8 mouse cellular contexts compared by ENCODE assay signal in the genomic region with DNA sequence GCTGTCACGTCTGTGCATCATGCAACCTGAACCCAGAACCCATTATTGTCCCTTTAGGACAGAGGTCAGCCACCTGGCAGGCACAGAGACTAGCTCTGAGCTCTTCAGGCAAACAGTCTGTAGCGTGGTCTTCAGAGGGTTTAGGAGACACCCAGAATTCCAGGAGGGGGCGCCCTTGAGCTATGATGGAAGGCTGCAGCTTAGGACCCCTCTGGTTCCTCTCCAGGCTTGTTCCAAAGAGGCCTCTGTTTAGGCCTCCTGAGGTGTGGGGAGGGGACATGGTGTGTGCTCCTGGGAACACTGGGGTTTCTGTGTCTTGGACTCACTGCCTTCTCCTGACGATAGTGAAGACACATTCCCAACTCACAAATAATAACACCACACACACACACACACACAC. TPM values are rescaled to one million over a fixed set of nuclear protein-coding genes. Genes with fewer than 3 reads are reported as not detected.
A peak's percentile ranks its signal among the peaks of the same experiment; 100 is the strongest.
DNase-seq lines count a peak whose midpoint lies in the region; ATAC-seq and TF ChIP-seq lines count a peak whose summit lies in the region.
"Had no signal": no experiment of that assay in that cellular context is flagged by ENCODE, and none has a peak within 500 bp of the region (broad histone marks: within the 10 kb centered on the region; RNA-seq: fewer than 3 reads in every experiment).

No protein-coding gene starts in this region.

- TF ChIP-seq CTCF in G1E (IDR thresholded peaks at IDR 0.05; ENCODE audit: low read depth, low read length), result peak; percentile 57
- TF ChIP-seq CTCF in forebrain, postnatal 0 days (IDR thresholded peaks at IDR 0.05; ENCODE audit: low read depth), result peak; percentile 64
- peak; percentile 70 for TF ChIP-seq CTCF in hindbrain, postnatal 0 days (IDR thresholded peaks at IDR 0.05; ENCODE audit: low read depth)
- peak; percentile 43; the same call in 1 of the 2 replicates for TF ChIP-seq CTCF in testis, adult 2 months (IDR thresholded peaks at IDR 0.05; ENCODE audit: control insufficient read depth, insufficient read depth, insufficient replicate concordance, low read depth, low read length)

- no peak overlapping the region for H3K9ac ChIP-seq in forebrain, postnatal 0 days
- no peak overlapping the region for H3K9ac ChIP-seq in hindbrain, postnatal 0 days (replicated peaks; ENCODE audit: low read length)
- H3K9ac ChIP-seq in midbrain, embryonic 13.5 days (replicated peaks), result no peak overlapping the region
- H3K9ac ChIP-seq: heart, embryonic 13.5 days had no signal

- H3K4me3 ChIP-seq in G1E (ENCODE audit: low read depth, low read length), result no peak overlapping the region
- no peak overlapping the region for H3K4me3 ChIP-seq in forebrain, postnatal 0 days (ENCODE audit: low read depth, low read length)
- H3K4me3 ChIP-seq in hindbrain, postnatal 0 days (ENCODE audit: low read length), result no peak overlapping the region
- H3K4me3 ChIP-seq in midbrain, embryonic 13.5 days (replicated peaks), result no peak overlapping the region
- H3K4me3 ChIP-seq in testis, adult 2 months (ENCODE audit: control insufficient read depth, low read depth, low read length), result no peak overlapping the region
- H3K4me3 ChIP-seq: heart, embryonic 13.5 days had no signal

- no peaks in the 10 kb centered on the region for H3K27me3 ChIP-seq in G1E (ENCODE audit: insufficient read depth, low read length)
- no peaks in the 10 kb centered on the region for H3K27me3 ChIP-seq in forebrain, postnatal 0 days (ENCODE audit: insufficient read depth, low read length)
- H3K27me3 ChIP-seq in hindbrain, postnatal 0 days (ENCODE audit: insufficient read depth, low read length), result no peaks in the 10 kb centered on the region
- H3K27me3 ChIP-seq in midbrain, embryonic 13.5 days, result peaks cover 32% of the 10 kb centered on the region
- no peaks in the 10 kb centered on the region for H3K27me3 ChIP-seq in testis, adult 2 months (ENCODE audit: control insufficient read depth, insufficient read depth, low read length)

- no peaks in the 10 kb centered on the region for H3K36me3 ChIP-seq in G1E (replicated peaks)
- H3K36me3 ChIP-seq in forebrain, postnatal 0 days (ENCODE audit: insufficient read depth), result no peaks in the 10 kb centered on the region
- H3K36me3 ChIP-seq in hindbrain, postnatal 0 days (ENCODE audit: insufficient read depth, low read length), result no peaks in the 10 kb centered on the region
- H3K36me3 ChIP-seq in midbrain, embryonic 13.5 days, result no peaks in the 10 kb centered on the region
- no peaks in the 10 kb centered on the region for H3K36me3 ChIP-seq in testis, adult 2 months (ENCODE audit: control insufficient read depth, insufficient read depth, low read length)
- H3K36me3 ChIP-seq: heart, embryonic 13.5 days had no signal

- no peak overlapping the region for H3K4me2 ChIP-seq in forebrain, postnatal 0 days (ENCODE audit: low read depth)
- H3K4me2 ChIP-seq in hindbrain, postnatal 0 days (ENCODE audit: low read depth, low read length), result no peak overlapping the region
- no peak overlapping the region for H3K4me2 ChIP-seq in midbrain, embryonic 13.5 days (replicated peaks)
- H3K4me2 ChIP-seq: heart, embryonic 13.5 days had no signal

- H3K4me1 ChIP-seq in G1E (ENCODE audit: insufficient read depth, low read depth, low read length), result no peaks in the 10 kb centered on the region
- no peaks in the 10 kb centered on the region for H3K4me1 ChIP-seq in forebrain, postnatal 0 days (ENCODE audit: insufficient read depth)
- no peaks in the 10 kb centered on the region for H3K4me1 ChIP-seq in hindbrain, postnatal 0 days (ENCODE audit: insufficient read depth, low read length)
- peaks cover 16% of the 10 kb centered on the region for H3K4me1 ChIP-seq in midbrain, embryonic 13.5 days (replicated peaks)
- no peaks in the 10 kb centered on the region for H3K4me1 ChIP-seq in testis, adult 2 months (ENCODE audit: control insufficient read depth, insufficient read depth, low read length)
- H3K4me1 ChIP-seq: heart, embryonic 13.5 days had no signal

- ATAC-seq in G1E (ENCODE audit: extremely low read depth, insufficient number of reproducible peaks, low FRiP score, poor library complexity, severe bottlenecking), result no peak
- peak; percentile 66 for ATAC-seq in forebrain, postnatal 0 days
- peak; percentile 76 for ATAC-seq in hindbrain, postnatal 0 days
- peak; percentile 73 for ATAC-seq in midbrain, embryonic 13.5 days

- no peak overlapping the region for H3K27ac ChIP-seq in forebrain, postnatal 0 days (ENCODE audit: low read depth, low read length)
- H3K27ac ChIP-seq in hindbrain, postnatal 0 days, result no peak overlapping the region
- H3K27ac ChIP-seq in midbrain, embryonic 13.5 days, result no peak overlapping the region
- H3K27ac ChIP-seq in testis, adult 2 months (ENCODE audit: control insufficient read depth, insufficient read depth, low read depth, low read length), result no peak overlapping the region
- H3K27ac ChIP-seq: heart, embryonic 13.5 days had no signal

- peak; percentile 25 for DNase-seq in G1E (ENCODE audit: low spot score)
- peak; percentile 91 for DNase-seq in adrenal gland, postnatal 14 days
- peak; percentile 51 for DNase-seq in forebrain, postnatal 0 days
- DNase-seq in hindbrain, postnatal 0 days (ENCODE audit: low spot score), result peak; percentile 82
- peak; percentile 54 to 69 for DNase-seq in left cerebral cortex, adult 18-20 months (ENCODE audit: low spot score in 2 of 2)

- H3K9me3 ChIP-seq in G1E (replicated peaks), result no peaks in the 10 kb centered on the region
- H3K9me3 ChIP-seq in forebrain, postnatal 0 days (ENCODE audit: low read length), result no peaks in the 10 kb centered on the region
- no peaks in the 10 kb centered on the region for H3K9me3 ChIP-seq in hindbrain, postnatal 0 days (ENCODE audit: low read length)
- H3K9me3 ChIP-seq in midbrain, embryonic 13.5 days, result no peaks in the 10 kb centered on the region
- H3K9me3 ChIP-seq: heart, embryonic 13.5 days had no signal

- no peak for TF ChIP-seq POLR2A in testis, adult 2 months (IDR thresholded peaks at IDR 0.05; ENCODE audit: control insufficient read depth, low read depth, low read length)

- WGBS in forebrain, postnatal 0 days, result 16% methylated on average over 4 of the region's 4 CpGs
- 29% methylated on average over 4 of the region's 4 CpGs for WGBS in hindbrain, postnatal 0 days
- WGBS in midbrain, embryonic 13.5 days, result 9% methylated on average over 4 of the region's 4 CpGs

RNA-seq across cellular contexts. Expression of a gene that starts 20.4 kb away (rescaled TPM):
- total RNA-seq in G1E (2014; fragmentation: Nextera tagmentation) (not detected in 2 replicates), G1E (2017) (not detected in 2 replicates)
- 0.01 TPM in 1 of 2 replicates, not detected in the other for polyA plus RNA-seq in G1E (2012)
- total RNA-seq in adrenal gland, postnatal 14 days (2021), result 22.3 and 24.3 TPM in 2 replicates
- 7.7 and 8.7 TPM in 2 replicates for total RNA-seq in forebrain, postnatal 0 days (2014; rRNA removed)
- 3.9 and 5.0 TPM in 2 replicates for polyA plus RNA-seq in forebrain, postnatal 0 days (2015; fragmentation: Nextera tagmentation; extraction: Ambion mirVana)
- 25.5 and 25.6 TPM in 2 replicates for total RNA-seq in hindbrain, postnatal 0 days (2014; rRNA removed)
- polyA plus RNA-seq in hindbrain, postnatal 0 days (2015; fragmentation: Nextera tagmentation; extraction: Ambion mirVana), result 8.4 and 10.4 TPM in 2 replicates
- 1 to 10 TPM; 3.9 to 4.5 TPM for total RNA-seq in left cerebral cortex, adult 18-20 months (2021)
- 8.0 and 11.0 TPM in 2 replicates for polyA plus RNA-seq in midbrain, embryonic 13.5 days (2015; fragmentation: Nextera tagmentation; extraction: Ambion mirVana)
- 0.43 and 1.4 TPM in 2 replicates for polyA plus RNA-seq in testis, adult 2 months (2012; rRNA removed)

RNA-seq across cellular contexts. Expression of a gene that starts 50.5 kb away (rescaled TPM):
- not detected in 2 replicates for total RNA-seq in G1E (2014; fragmentation: Nextera tagmentation)
- not detected in 2 replicates for total RNA-seq in G1E (2017)
- polyA plus RNA-seq in G1E (2012), result not detected in 2 replicates
- 3.8 and 4.2 TPM in 2 replicates for total RNA-seq in adrenal gland, postnatal 14 days (2021)
- 0.15 TPM in 1 of 2 replicates, not detected in the other for total RNA-seq in forebrain, postnatal 0 days (2014; rRNA removed)
- polyA plus RNA-seq in forebrain, postnatal 0 days (2015; fragmentation: Nextera tagmentation; extraction: Ambion mirVana), result 0.18 and 0.28 TPM in 2 replicates
- 0.21 TPM in 1 of 2 replicates, not detected in the other for total RNA-seq in hindbrain, postnatal 0 days (2014; rRNA removed)
- polyA plus RNA-seq in hindbrain, postnatal 0 days (2015; fragmentation: Nextera tagmentation; extraction: Ambion mirVana), result 0.52 and 0.53 TPM in 2 replicates
- total RNA-seq in left cerebral cortex, adult 18-20 months (2021), result 1 to 10 TPM; 1.4 to 1.7 TPM
- 0.23 TPM in 1 of 2 replicates, not detected in the other for polyA plus RNA-seq in midbrain, embryonic 13.5 days (2015; fragmentation: Nextera tagmentation; extraction: Ambion mirVana)
- 1.6 and 2.1 TPM in 2 replicates for polyA plus RNA-seq in testis, adult 2 months (2012; rRNA removed)

Comparison
In these comparisons a context has a peak if more than half of its experiments do, and no peak if none do; other contexts are left out.
1. DNase-seq: peak in every context shown above with its lines; median percentile 91 in adrenal gland, postnatal 14 days; 82 in hindbrain, postnatal 0 days; 62 in left cerebral cortex, adult 18-20 months; 51 in forebrain, postnatal 0 days; 25 in G1E.